In the genomic region with DNA sequence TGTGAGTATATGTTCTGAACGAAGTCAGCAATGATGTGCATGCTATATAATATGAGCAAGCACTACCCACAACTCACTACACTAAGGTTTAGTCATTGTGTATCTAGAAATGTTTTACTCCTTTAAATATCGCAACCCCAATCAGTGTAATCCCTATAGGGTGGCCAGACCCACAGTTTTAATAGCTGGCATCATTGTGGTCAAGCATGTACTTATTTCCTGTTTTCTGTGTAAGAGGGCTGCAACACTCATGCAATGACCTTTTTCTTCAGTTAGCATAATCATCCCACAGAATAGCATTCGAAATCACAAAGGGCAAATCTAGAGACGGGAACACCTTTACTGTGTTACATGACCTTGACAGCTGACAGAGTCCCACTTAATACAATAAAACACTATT, we compare ENCODE assay signal across 23 mouse cellular contexts.
DNase-seq lines count a peak whose midpoint lies in the region; ATAC-seq and TF ChIP-seq lines count a peak whose summit lies in the region.
"Had no signal": no experiment of that assay in that cellular context is flagged by ENCODE, and none has a peak within 500 bp of the region (broad histone marks: within the 10 kb centered on the region; RNA-seq: fewer than 3 reads in every experiment).

No protein-coding gene starts in this region.

- H3K27ac ChIP-seq in limb, embryonic 10.5 days = no peak overlapping the region
- H3K27ac ChIP-seq in liver, postnatal 0 days (ENCODE audit: low read depth) = no peak overlapping the region
- no peak overlapping the region for H3K27ac ChIP-seq in midbrain, embryonic 11.5 days (ENCODE audit: low read depth, low read length)
- H3K27ac ChIP-seq: embryonic facial prominence, embryonic 13.5 days; embryonic facial prominence, embryonic 15.5 days; forebrain, embryonic 10.5 days; forebrain, embryonic 13.5 days; forebrain, embryonic 15.5 days had no signal

- 95% methylated on average over 4 of the region's 4 CpGs for WGBS in limb, embryonic 10.5 days
- WGBS in liver, postnatal 0 days (ENCODE audit: insufficient replicate concordance) = 73% methylated on average over 4 of the region's 4 CpGs
- 91% methylated on average over 4 of the region's 4 CpGs for WGBS in midbrain, embryonic 11.5 days

- TF ChIP-seq EP300 in liver, postnatal 0 days (IDR thresholded peaks at IDR 0.05; ENCODE audit: low read depth) = no peak

- H3K9ac ChIP-seq in liver, postnatal 0 days (replicated peaks) = no peak overlapping the region
- H3K9ac ChIP-seq in midbrain, embryonic 11.5 days (ENCODE audit: low read length) = no peak overlapping the region
- H3K9ac ChIP-seq: embryonic facial prominence, embryonic 13.5 days; embryonic facial prominence, embryonic 15.5 days; forebrain, embryonic 13.5 days; forebrain, embryonic 15.5 days; forebrain, postnatal 0 days had no signal

- ATAC-seq in megakaryocyte, adult 5-6 weeks (ENCODE audit: poor library complexity, severe bottlenecking) = peak; percentile 68
- no peak for ATAC-seq in liver, postnatal 0 days
- no peak for ATAC-seq in midbrain, embryonic 11.5 days (ENCODE audit: low FRiP score)
- ATAC-seq: forebrain, embryonic 13.5 days; forebrain, embryonic 15.5 days; forebrain, postnatal 0 days had no signal

- no peak overlapping the region for H3K4me3 ChIP-seq in limb, embryonic 10.5 days
- H3K4me3 ChIP-seq in liver, postnatal 0 days (ENCODE audit: low read depth, low read length) = no peak overlapping the region
- H3K4me3 ChIP-seq in midbrain, embryonic 11.5 days (ENCODE audit: low read depth, low read length) = no peak overlapping the region
- H3K4me3 ChIP-seq: embryonic facial prominence, embryonic 13.5 days; embryonic facial prominence, embryonic 15.5 days; erythroblast, embryonic 14.5 days; forebrain, embryonic 10.5 days; forebrain, embryonic 13.5 days; forebrain, embryonic 15.5 days had no signal

- H3K4me1 ChIP-seq in limb, embryonic 10.5 days = peaks cover 5% of the 10 kb centered on the region; the same call in 1 of the 2 replicates
- no peaks in the 10 kb centered on the region for H3K4me1 ChIP-seq in liver, postnatal 0 days (ENCODE audit: insufficient read depth)
- H3K4me1 ChIP-seq in midbrain, embryonic 11.5 days (ENCODE audit: control insufficient read depth, insufficient read depth, low read length) = no peaks in the 10 kb centered on the region
- H3K4me1 ChIP-seq: forebrain, embryonic 10.5 days; forebrain, embryonic 13.5 days; forebrain, embryonic 15.5 days had no signal

- no peaks in the 10 kb centered on the region for H3K27me3 ChIP-seq in limb, embryonic 10.5 days (ENCODE audit: low read depth, poor library complexity, severe bottlenecking)
- H3K27me3 ChIP-seq in liver, postnatal 0 days (ENCODE audit: insufficient read depth, low read length) = no peaks in the 10 kb centered on the region
- H3K27me3 ChIP-seq in midbrain, embryonic 11.5 days (ENCODE audit: control insufficient read depth, insufficient read depth, low read length) = no peaks in the 10 kb centered on the region
- H3K27me3 ChIP-seq: embryonic facial prominence, embryonic 15.5 days; forebrain, embryonic 13.5 days; forebrain, embryonic 15.5 days had no signal

- H3K9me3 ChIP-seq in limb, embryonic 10.5 days (replicated peaks) = no peaks in the 10 kb centered on the region
- no peaks in the 10 kb centered on the region for H3K9me3 ChIP-seq in liver, postnatal 0 days (ENCODE audit: low read length)
- H3K9me3 ChIP-seq in midbrain, embryonic 11.5 days (ENCODE audit: control insufficient read depth, low read length) = no peaks in the 10 kb centered on the region
- H3K9me3 ChIP-seq: embryonic facial prominence, embryonic 13.5 days; embryonic facial prominence, embryonic 15.5 days; forebrain, embryonic 10.5 days; forebrain, embryonic 13.5 days; forebrain, embryonic 15.5 days had no signal

- no peak overlapping the region for H3K4me2 ChIP-seq in liver, postnatal 0 days (ENCODE audit: low read depth, low read length)
- no peak overlapping the region for H3K4me2 ChIP-seq in midbrain, embryonic 11.5 days
- H3K4me2 ChIP-seq: embryonic facial prominence, embryonic 13.5 days; embryonic facial prominence, embryonic 15.5 days; forebrain, embryonic 13.5 days; forebrain, embryonic 15.5 days had no signal

- no peak for TF ChIP-seq CTCF in liver, postnatal 0 days (IDR thresholded peaks at IDR 0.05; ENCODE audit: low read depth)

- peak; percentile 8 for DNase-seq in 416B (ENCODE audit: low read depth)
- peak; percentile 2 for DNase-seq in limb, embryonic 10.5 days (ENCODE audit: low spot score)
- no peak for DNase-seq in urinary bladder, postnatal 14 days (ENCODE audit: low spot score)
- DNase-seq in liver, postnatal 0 days = no peak
- no peak for DNase-seq in midbrain, embryonic 11.5 days (ENCODE audit: low spot score, missing footprints)
- DNase-seq: adrenal gland, adult 2 months; adrenal gland, postnatal 10 days; adrenal gland, postnatal 25 days; cerebellum, adult 11 months; cerebellum, adult 18-20 months; cerebellum, adult 8-10 months; cerebellum, adult 9-11 months; cerebellum, postnatal 14 days; cerebellum, postnatal 36 days; embryo, embryonic 11 days; forebrain, postnatal 0 days had no signal

- H3K36me3 ChIP-seq in limb, embryonic 10.5 days = no peaks in the 10 kb centered on the region
- H3K36me3 ChIP-seq in liver, postnatal 0 days (replicated peaks; ENCODE audit: insufficient read depth, low read length) = no peaks in the 10 kb centered on the region
- H3K36me3 ChIP-seq in midbrain, embryonic 11.5 days (ENCODE audit: control insufficient read depth, insufficient read depth, low read length) = no peaks in the 10 kb centered on the region
- H3K36me3 ChIP-seq: embryonic facial prominence, embryonic 13.5 days; embryonic facial prominence, embryonic 15.5 days; forebrain, embryonic 10.5 days; forebrain, embryonic 15.5 days had no signal

Comparison
In these comparisons a context has a peak if more than half of its experiments do, and no peak if none do; other contexts are left out.
1. DNase-seq: peak in 416B (single experiment) and limb, embryonic 10.5 days (single experiment); none in urinary bladder, postnatal 14 days (single experiment), liver, postnatal 0 days (single experiment) and midbrain, embryonic 11.5 days (single experiment).